Mouse (Mus musculus) heart, adult 2 months (tissue): ENCODE measurements around the gene Whamm. TPM values are rescaled to one million over a fixed set of nuclear protein-coding genes. Genes with fewer than 3 reads are reported as not detected.

Source experiments
- DNase-seq, 2 experiments: peaks; one replicate each; pipeline ENCODE4 v3.0.0; 2021
- H3K27ac ChIP-seq: fragments of 200-600 bp; 2 replicates; pipeline ENCODE4 v1.8.1; 2022
- H3K27me3 ChIP-seq: fragments of 200-500 bp; 2 replicates; pipeline ENCODE4 v1.6.1; 2012; ENCODE audit warnings: mild to moderate bottlenecking, low read length, inconsistent platforms, mixed read lengths; ENCODE audit not compliant: control insufficient read depth, insufficient read depth
- H3K36me3 ChIP-seq: fragments of 200-500 bp; 2 replicates; pipeline ENCODE4 v1.6.1; 2012; ENCODE audit warnings: low read length, inconsistent platforms; ENCODE audit not compliant: control insufficient read depth, insufficient read depth
- H3K4me1 ChIP-seq: fragments of 200-500 bp; 2 replicates; pipeline ENCODE4 v1.6.1; 2011; ENCODE audit warnings: low read length; ENCODE audit not compliant: control insufficient read depth, insufficient read depth
- H3K4me3 ChIP-seq: fragments of 200-600 bp; 2 replicates; pipeline ENCODE4 v1.8.1; 2022
- H3K79me2 ChIP-seq: fragments of 200-500 bp; replicated peaks from 2 replicates; pipeline ENCODE4 v1.6.1; 2012; ENCODE audit warnings: mild to moderate bottlenecking, inconsistent platforms, low read length, moderate library complexity, mixed read lengths; ENCODE audit not compliant: control insufficient read depth, insufficient read depth
- H3K9ac ChIP-seq: fragments of 200-500 bp; 2 replicates; pipeline ENCODE4 v1.6.1; 2012; ENCODE audit warnings: low read depth, mild to moderate bottlenecking, control low read depth, inconsistent platforms, low read length, mixed read lengths
- CTCF ChIP-seq: fragments of 200-600 bp; IDR thresholded peaks from 2 replicates; pipeline ENCODE4 v1.8.1; 2022; ENCODE audit warnings: antibody characterized with exemption, mild to moderate bottlenecking, moderate library complexity
- EP300 ChIP-seq: fragments of 200-500 bp; IDR thresholded peaks from 2 replicates; pipeline ENCODE4 v1.6.1; 2011; ENCODE audit warnings: low read depth, low read length, control low read depth; ENCODE audit not compliant: insufficient read depth
- POLR2A ChIP-seq: fragments of 200-500 bp; IDR thresholded peaks from 2 replicates; pipeline ENCODE4 v1.6.1; 2011; ENCODE audit warnings: mild to moderate bottlenecking, low read depth, low read length, control low read depth; ENCODE audit not compliant: insufficient read depth
- WGBS: fragments of 180-500 bp; shearing (Covaris S2); methylation state at CpG from one replicate; pipeline ENCODE4 v1.1.7; 2018; 5-methylcytosine and 5-hydroxymethylcytosine counted together
- intact Hi-C: fragments of 180-260 bp; cut with DNase I; formaldehyde crosslinking; loops from one replicate; pipeline ENCODE4 v1.15.1; 2025
- polyA plus RNA-seq: library from polyadenylated mRNA; depleted of rRNA; stranded (reverse); fragments of >200 nt; gene quantifications from 2 replicates; pipeline ENCODE4 v1.2.3, GENCODE M21; 2012
- total RNA-seq, 2 experiments: library from RNA; stranded (reverse); gene quantifications; 2 replicates each; pipeline ENCODE4 v1.2.3; 2021

The Whamm gene
- total and polyA plus RNA-seq, 3 experiments: 7.2 to 9.2 (median 7.8) TPM

GRCm38 (mm10) chr7:81570752-81571107 lies 336 bp upstream of the Whamm start:
- Histone ChIP-seq H3K27ac (peak overlapping the region; percentile 94), H3K36me3 (peaks cover 8% of the 10 kb centered on the region), H3K4me1 (peaks cover 12% of the 10 kb centered on the region), H3K79me2 (peaks cover 9% of the 10 kb centered on the region), H3K27me3 (no peaks in the 10 kb centered on the region), H3K4me3 (peak overlapping the region; percentile 96), H3K9ac (no peak overlapping the region)
- no peak for DNase-seq
- TF ChIP-seq POLR2A (no peak), CTCF (peak; percentile 56), EP300 (no peak)
- WGBS: 3% methylated on average over 5 of the region's 5 CpGs
- intact Hi-C loops: loop anchor here (1.0 to 10.0 kb wide), 3 partner anchors 47 to 406 kb away; partner anchors contain the start of gene Cpeb1

- Histone ChIP-seq H3K4me1 (peaks cover 12% of the 10 kb centered on the region), H3K27me3 (no peaks in the 10 kb centered on the region), H3K36me3 (peaks cover 12% of the 10 kb centered on the region), H3K9ac (peak overlapping the region; percentile 98), H3K4me3 (peak overlapping the region; percentile 96), H3K79me2 (peaks cover 9% of the 10 kb centered on the region), H3K27ac (peak overlapping the region; percentile 94)
- intact Hi-C loops: loop anchor here (1.0 to 10.0 kb wide), 3 partner anchors 49 to 407 kb away; partner anchors contain the start of gene Cpeb1
- WGBS: under 1% methylated on average over 15 of the region's 15 CpGs
- TF ChIP-seq EP300: no peak
- TF ChIP-seq CTCF: no peak
- peak; percentile 38; the same call in 1 of the 2 replicates for TF ChIP-seq POLR2A
- peak; percentile 25 to 39 for DNase-seq
Observed at GRCm38 (mm10) chr7:81571941-81572441, 925 bp downstream of the Whamm start.

- peaks cover 17% of the 10 kb centered on the region for H3K36me3 ChIP-seq
- peaks cover 12% of the 10 kb centered on the region for H3K4me1 ChIP-seq
- peak overlapping the region; percentile 94 for H3K27ac ChIP-seq
- peak overlapping the region; percentile 96 for H3K4me3 ChIP-seq
- peak overlapping the region; percentile 15 for H3K9ac ChIP-seq
- H3K79me2 ChIP-seq: peaks cover 9% of the 10 kb centered on the region
- 17% methylated on average over 6 of the region's 6 CpGs for WGBS
- H3K27me3 ChIP-seq: no peaks in the 10 kb centered on the region
- DNase-seq: peak in 1 of 2 experiments; percentile 21
- no peak for TF ChIP-seq EP300
- intact Hi-C loops: loop anchor here (5.0 to 10.0 kb wide), 2 partner anchors 115 to 408 kb away; partner anchors contain the start of gene Cpeb1
Observed at GRCm38 (mm10) chr7:81572610-81573268, 1.7 kb downstream of the Whamm start.

GRCm38 (mm10) chr7:81573397-81573796 lies 2.3 kb downstream of the Whamm start:
- Histone ChIP-seq H3K9ac (peak overlapping the region; percentile 32; the same call in 1 of the 2 replicates), H3K27me3 (no peaks in the 10 kb centered on the region), H3K79me2 (peaks cover 9% of the 10 kb centered on the region), H3K27ac (peak overlapping the region; percentile 94), H3K4me1 (peaks cover 12% of the 10 kb centered on the region), H3K4me3 (peak overlapping the region; percentile 96; the same call in 1 of the 2 replicates), H3K36me3 (peaks cover 20% of the 10 kb centered on the region)
- TF ChIP-seq POLR2A (no peak), EP300 (no peak), CTCF (no peak)
- 38% methylated on average over 6 of the region's 6 CpGs for WGBS
- intact Hi-C loops: loop anchor here (5.0 to 10.0 kb wide), 2 partner anchors 116 to 409 kb away; partner anchors contain the start of gene Cpeb1
- peak; percentile 41 to 58 for DNase-seq

GRCm38 (mm10) chr7:81573821-81574220 lies 2.8 kb downstream of the Whamm start:
- H3K27me3 ChIP-seq: no peaks in the 10 kb centered on the region
- H3K4me1 ChIP-seq: peaks cover 12% of the 10 kb centered on the region
- H3K9ac ChIP-seq: no peak overlapping the region
- TF ChIP-seq POLR2A (no peak), CTCF (no peak), EP300 (no peak)
- DNase-seq: peak in 1 of 2 experiments; percentile 6
- no peak overlapping the region for H3K4me3 ChIP-seq
- intact Hi-C loops: loop anchor here (5.0 to 10.0 kb wide), 2 partner anchors 117 to 409 kb away; partner anchors contain the start of gene Cpeb1
- H3K27ac ChIP-seq: peak overlapping the region; percentile 94
- H3K79me2 ChIP-seq: peaks cover 9% of the 10 kb centered on the region
- H3K36me3 ChIP-seq: peaks cover 22% of the 10 kb centered on the region
- WGBS: 89% methylated on average over 9 of the region's 9 CpGs

- H3K36me3 ChIP-seq: peaks cover 27% of the 10 kb centered on the region
- DNase-seq: peak in 1 of 2 experiments; percentile 16
- TF ChIP-seq POLR2A: no peak
- no peak for TF ChIP-seq CTCF
- no peak for TF ChIP-seq EP300
- H3K27ac ChIP-seq: peak overlapping the region; percentile 34; the same call in 1 of the 2 replicates
- peaks cover 9% of the 10 kb centered on the region for H3K79me2 ChIP-seq
- intact Hi-C loops: loop anchor here (10.0 kb wide), 1 partner anchor 411 kb away; no protein-coding TSS in a partner anchor
- peaks cover 12% of the 10 kb centered on the region for H3K4me1 ChIP-seq
- no peaks in the 10 kb centered on the region for H3K27me3 ChIP-seq
- H3K9ac ChIP-seq: no peak overlapping the region
- H3K4me3 ChIP-seq: no peak overlapping the region
- WGBS: 79% methylated on average over 10 of the region's 10 CpGs
Observed at GRCm38 (mm10) chr7:81575606-81576005, 4.5 kb downstream of the Whamm start.
